Mouse (Mus musculus): ENCODE data around the gene Hba-x. TPM values are rescaled to one million over a fixed set of nuclear protein-coding genes. Genes with fewer than 3 reads are reported as not detected.

Gene Hba-x
- polyA plus RNA-seq, 2 experiments, result 70.0 to 201 TPM

- Histone ChIP-seq H3K27ac (replicated peaks; ENCODE audit: low read depth, low read length) (no peak overlapping the region), H3K9ac (ENCODE audit: low read depth, low read length, severe bottlenecking) (no peak overlapping the region), H3K4me3 (replicated peaks; ENCODE audit: low read length) (no peak overlapping the region), H3K27me3 (ENCODE audit: control insufficient read depth, insufficient read depth, low read length) (no peaks in the 10 kb centered on the region), H3K4me1 (ENCODE audit: control insufficient read depth, insufficient read depth, low read length) (no peaks in the 10 kb centered on the region), H3K4me2 (replicated peaks; ENCODE audit: low read depth, low read length, severe bottlenecking) (no peak overlapping the region), H3K36me3 (ENCODE audit: control insufficient read depth, insufficient read depth, low read length) (peaks cover 35% of the 10 kb centered on the region), H3K9me3 (ENCODE audit: control insufficient read depth, low read length) (no peaks in the 10 kb centered on the region)
- no peak for TF ChIP-seq POLR2A (IDR thresholded peaks at IDR 0.05; ENCODE audit: borderline replicate concordance, extremely low read depth, insufficient read depth, insufficient read length)
- 88% methylated on average over 3 of the region's 3 CpGs for WGBS
- ATAC-seq (ENCODE audit: low FRiP score, low read depth), result no peak
- no peak for DNase-seq (ENCODE audit: low spot score)
These were observed 19.6 kb upstream of the Hba-x start for GRCm38 (mm10) chr11:32256566-32256965.

- Histone ChIP-seq H3K36me3 (ENCODE audit: control insufficient read depth, insufficient read depth, low read length) (peaks cover 24% of the 10 kb centered on the region), H3K4me2 (replicated peaks; ENCODE audit: low read depth, low read length, severe bottlenecking) (no peak overlapping the region), H3K4me3 (replicated peaks; ENCODE audit: low read length) (no peak overlapping the region), H3K27me3 (ENCODE audit: control insufficient read depth, insufficient read depth, low read length) (no peaks in the 10 kb centered on the region), H3K9me3 (ENCODE audit: control insufficient read depth, low read length) (no peaks in the 10 kb centered on the region), H3K9ac (ENCODE audit: low read depth, low read length, severe bottlenecking) (no peak overlapping the region), H3K27ac (replicated peaks; ENCODE audit: low read depth, low read length) (no peak overlapping the region), H3K4me1 (ENCODE audit: control insufficient read depth, insufficient read depth, low read length) (0 out of 2 replicates have a peak, but pooled peaks cover under 1% of the 10 kb centered on the region)
- no peak for TF ChIP-seq POLR2A (IDR thresholded peaks at IDR 0.05; ENCODE audit: borderline replicate concordance, extremely low read depth, insufficient read depth, insufficient read length)
- DNase-seq (ENCODE audit: low spot score) (no peak), ATAC-seq (ENCODE audit: low FRiP score, low read depth) (no peak)
- 74% methylated on average over 10 of the region's 10 CpGs for WGBS
These were observed 13.4 kb upstream of the Hba-x start for GRCm38 (mm10) chr11:32262674-32263415.

- Histone ChIP-seq H3K9ac (ENCODE audit: low read depth, low read length, severe bottlenecking) (no peak overlapping the region), H3K4me2 (replicated peaks; ENCODE audit: low read depth, low read length, severe bottlenecking) (no peak overlapping the region), H3K36me3 (ENCODE audit: control insufficient read depth, insufficient read depth, low read length) (peaks cover 22% of the 10 kb centered on the region), H3K27me3 (ENCODE audit: control insufficient read depth, insufficient read depth, low read length) (no peaks in the 10 kb centered on the region), H3K4me1 (ENCODE audit: control insufficient read depth, insufficient read depth, low read length) (0 out of 2 replicates have a peak, but pooled peaks cover 4% of the 10 kb centered on the region), H3K27ac (replicated peaks; ENCODE audit: low read depth, low read length) (no peak overlapping the region; the same call in 1 of the 2 replicates), H3K4me3 (replicated peaks; ENCODE audit: low read length) (no peak overlapping the region), H3K9me3 (ENCODE audit: control insufficient read depth, low read length) (no peaks in the 10 kb centered on the region)
- no peak for TF ChIP-seq POLR2A (IDR thresholded peaks at IDR 0.05; ENCODE audit: borderline replicate concordance, extremely low read depth, insufficient read depth, insufficient read length)
- WGBS, result 88% methylated on average over 3 of the region's 3 CpGs
- DNase-seq (ENCODE audit: low spot score) (no peak), ATAC-seq (ENCODE audit: low FRiP score, low read depth) (no peak)
These were observed 11.0 kb upstream of the Hba-x start for GRCm38 (mm10) chr11:32265117-32265738.

GRCm38 (mm10) chr11:32266194-32266593, 10.0 kb upstream of the Hba-x start:
- no peak for ATAC-seq (ENCODE audit: low FRiP score, low read depth)
- 89% methylated on average over 6 of the region's 6 CpGs for WGBS
- no peak for DNase-seq (ENCODE audit: low spot score)
- H3K4me1 ChIP-seq (ENCODE audit: control insufficient read depth, insufficient read depth, low read length), result 0 out of 2 replicates have a peak, but pooled peaks cover 4% of the 10 kb centered on the region
- H3K4me2 ChIP-seq (replicated peaks; ENCODE audit: low read depth, low read length, severe bottlenecking), result no peak overlapping the region
- H3K9me3 ChIP-seq (ENCODE audit: control insufficient read depth, low read length), result no peaks in the 10 kb centered on the region
- TF ChIP-seq POLR2A (IDR thresholded peaks at IDR 0.05; ENCODE audit: borderline replicate concordance, extremely low read depth, insufficient read depth, insufficient read length), result no peak
- H3K27me3 ChIP-seq (ENCODE audit: control insufficient read depth, insufficient read depth, low read length), result no peaks in the 10 kb centered on the region
- H3K36me3 ChIP-seq (ENCODE audit: control insufficient read depth, insufficient read depth, low read length), result peaks cover 13% of the 10 kb centered on the region; the same call in 1 of the 2 replicates
- H3K9ac ChIP-seq (ENCODE audit: low read depth, low read length, severe bottlenecking), result 0 out of 2 replicates have a peak overlapping the region, but pooled peaks have one; percentile 21
- no peak overlapping the region for H3K27ac ChIP-seq (replicated peaks; ENCODE audit: low read depth, low read length)
- H3K4me3 ChIP-seq (replicated peaks; ENCODE audit: low read length), result no peak overlapping the region

- peak overlapping the region; percentile 96 for H3K9ac ChIP-seq (ENCODE audit: low read depth, low read length, severe bottlenecking)
- H3K4me1 ChIP-seq (ENCODE audit: control insufficient read depth, insufficient read depth, low read length), result 0 out of 2 replicates have a peak, but pooled peaks cover 4% of the 10 kb centered on the region
- peak overlapping the region; percentile 69 for H3K4me2 ChIP-seq (replicated peaks; ENCODE audit: low read depth, low read length, severe bottlenecking)
- TF ChIP-seq POLR2A (IDR thresholded peaks at IDR 0.05; ENCODE audit: borderline replicate concordance, extremely low read depth, insufficient read depth, insufficient read length), result no peak
- H3K9me3 ChIP-seq (ENCODE audit: control insufficient read depth, low read length), result no peaks in the 10 kb centered on the region
- ATAC-seq (ENCODE audit: low FRiP score, low read depth) (no peak), DNase-seq (ENCODE audit: low spot score) (no peak)
- H3K36me3 ChIP-seq (ENCODE audit: control insufficient read depth, insufficient read depth, low read length), result peaks cover 8% of the 10 kb centered on the region; the same call in 1 of the 2 replicates
- peak overlapping the region; percentile 80 for H3K4me3 ChIP-seq (replicated peaks; ENCODE audit: low read length)
- no peaks in the 10 kb centered on the region for H3K27me3 ChIP-seq (ENCODE audit: control insufficient read depth, insufficient read depth, low read length)
- WGBS, result 24% methylated on average over 6 of the region's 6 CpGs
- H3K27ac ChIP-seq (replicated peaks; ENCODE audit: low read depth, low read length), result peak overlapping the region; percentile 92
These were observed 9.4 kb upstream of the Hba-x start for GRCm38 (mm10) chr11:32266776-32267175.

All from limb, embryonic 14.5 days (tissue).